Mouse (Mus musculus) urinary bladder, postnatal 4 days (tissue): Measurements from ENCODE around the gene Laptm5.

ENCODE experiments used
- DNase-seq, 2 experiments: peaks; one replicate each; pipeline ENCODE4 v3.0.0; 2021 to 2022; ENCODE audit warnings: low spot score in 2 of 2

Laptm5 gene

DNA sequence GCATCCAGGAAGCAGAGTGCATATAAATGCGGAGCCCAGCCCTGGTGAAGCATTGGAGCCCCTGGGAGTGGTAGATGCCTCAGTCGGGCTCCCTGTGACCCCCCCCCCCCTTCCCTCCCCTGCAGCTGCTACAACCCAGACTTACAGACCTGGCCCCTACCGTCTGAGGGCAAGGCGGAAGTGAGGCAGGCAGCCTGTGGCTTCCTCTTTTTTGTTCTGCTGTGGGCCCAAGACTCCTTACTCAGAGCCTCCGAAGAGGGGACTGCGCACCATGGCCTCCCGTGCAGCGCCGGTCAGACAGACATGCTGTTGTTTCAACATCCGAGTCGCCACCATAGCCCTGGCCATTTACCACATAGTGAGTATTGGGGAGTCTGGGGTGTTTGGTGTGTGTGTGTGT, at the start of gene Laptm5:
Gene Laptm5, plus strand, starts transcription at position 49 of the 400 bp plus-strand sequence.
- DNase-seq, result no peak

DNA sequence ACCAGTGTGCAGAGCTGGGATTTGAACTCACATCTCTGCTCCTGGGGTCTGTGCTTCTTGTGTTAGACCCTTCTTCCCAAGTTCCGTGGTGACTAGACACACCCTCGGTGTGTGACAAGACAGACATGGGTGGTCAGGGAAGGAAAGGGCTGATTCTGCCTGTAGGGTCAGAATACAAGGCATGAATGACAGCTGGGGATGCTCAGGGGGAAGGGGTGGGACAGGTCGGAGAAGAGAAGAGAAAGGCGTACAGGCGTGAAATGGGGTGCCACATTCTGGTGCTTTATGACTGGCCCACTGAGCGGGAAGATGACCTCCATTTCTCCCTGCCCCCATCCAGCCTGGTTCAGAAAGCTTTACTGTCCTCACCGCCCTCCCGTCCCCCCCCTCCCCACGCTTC, 47.5 kb upstream of the Laptm5 start:
- DNase-seq, result no peak

DNA sequence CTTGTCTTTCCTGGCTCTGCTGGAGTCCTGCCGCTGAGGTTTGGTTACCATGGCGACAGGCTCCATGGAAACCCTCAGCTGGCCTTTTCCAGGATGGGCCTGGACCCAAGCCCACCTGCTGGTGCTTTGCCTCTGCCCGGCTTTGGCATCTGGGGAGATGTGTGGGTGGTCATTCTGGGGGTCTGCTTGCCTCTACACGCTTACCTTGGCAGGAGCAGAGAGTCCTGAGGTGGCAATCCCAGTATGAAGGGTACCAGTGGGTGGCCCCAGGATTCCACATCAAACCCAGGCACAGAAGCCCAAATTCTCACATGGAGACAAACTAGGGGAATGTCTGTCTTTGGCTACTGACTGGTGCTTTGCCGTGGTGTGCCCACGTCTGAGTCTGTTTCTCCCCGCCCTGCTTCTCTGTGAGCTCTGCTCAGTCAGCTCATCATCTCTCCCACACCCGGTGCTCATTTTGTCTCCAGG, 47.0 kb upstream of the Laptm5 start:
- no peak for DNase-seq

DNA sequence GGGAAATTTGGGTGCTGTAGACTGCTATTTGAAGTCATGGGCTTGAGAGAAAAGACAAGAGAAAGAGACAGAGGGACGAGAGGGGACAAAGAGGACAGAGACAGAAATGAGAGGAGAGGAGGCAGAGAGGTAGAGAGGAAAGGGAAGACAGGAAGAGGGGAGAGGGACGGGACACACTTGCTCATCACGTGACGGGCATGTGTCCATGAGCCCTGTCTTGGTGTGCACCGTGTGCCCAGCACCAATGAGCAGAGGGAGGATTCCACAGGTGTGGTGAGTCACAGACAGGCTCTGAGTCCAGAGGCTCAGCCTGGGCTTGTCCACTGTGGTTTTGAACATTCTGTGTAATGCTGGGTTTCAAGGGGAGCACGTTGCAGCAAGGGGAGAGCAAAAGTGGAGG, 45.0 kb upstream of the Laptm5 start:
- DNase-seq, result no peak

DNA sequence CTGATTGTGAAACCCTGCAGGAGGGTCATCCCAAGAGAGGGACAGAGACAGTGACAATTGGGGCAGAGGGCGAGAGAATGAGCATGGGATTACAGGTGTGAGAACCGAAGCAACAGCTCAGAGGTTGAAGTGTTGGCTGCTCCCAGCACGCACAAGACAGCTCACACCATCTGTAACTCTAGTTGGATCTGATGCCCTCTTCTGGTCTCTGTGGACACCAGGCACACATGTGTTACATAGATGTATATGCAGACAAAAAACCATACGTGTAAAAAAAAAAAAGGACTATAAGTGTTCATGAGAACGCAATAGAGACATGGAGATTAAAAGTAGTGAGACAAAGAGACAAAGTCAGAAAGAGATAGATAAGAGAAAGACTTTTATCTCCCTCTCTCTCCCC, 44.1 kb upstream of the Laptm5 start:
- DNase-seq, result no peak

DNA sequence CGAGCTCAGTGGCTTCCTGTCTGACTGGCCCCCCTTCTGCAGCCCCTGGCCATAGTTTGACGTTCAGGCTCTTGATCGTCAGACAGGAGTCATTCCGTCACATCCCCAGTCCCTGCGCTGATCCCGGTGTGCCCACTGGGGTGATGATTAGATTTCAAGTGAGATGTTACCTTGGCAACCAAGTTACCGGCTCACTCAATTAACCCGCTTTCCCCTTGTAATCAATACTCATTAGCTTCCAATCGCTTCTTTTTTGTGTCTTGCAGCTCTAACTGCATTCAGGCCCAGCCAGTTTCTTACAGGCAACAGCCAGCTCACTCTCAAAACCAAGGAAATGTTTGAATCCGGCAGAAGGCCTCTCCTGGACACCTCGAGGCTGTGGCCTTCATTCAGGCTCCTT, 40.5 kb upstream of the Laptm5 start:
- no peak for DNase-seq

DNA sequence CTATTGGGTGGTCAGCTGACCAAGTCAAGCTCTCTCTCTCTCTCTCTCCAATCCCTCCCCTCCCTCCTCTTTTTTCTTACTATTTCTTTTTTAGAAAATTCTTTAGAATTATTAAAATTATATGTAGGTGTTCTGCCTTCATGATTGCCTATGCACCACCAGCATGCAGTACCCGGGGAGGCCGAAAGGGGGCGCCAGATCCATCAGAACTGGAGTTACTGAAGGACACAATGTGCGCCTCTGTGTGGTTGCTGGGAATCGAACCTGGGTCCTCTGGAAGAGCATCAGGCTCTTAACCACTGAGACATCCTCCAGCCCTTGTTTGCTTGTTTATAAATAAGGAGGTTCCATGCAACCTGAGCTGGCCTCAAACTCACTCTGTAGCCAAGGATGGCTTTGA, 39.5 kb upstream of the Laptm5 start:
- DNase-seq, result no peak

DNA sequence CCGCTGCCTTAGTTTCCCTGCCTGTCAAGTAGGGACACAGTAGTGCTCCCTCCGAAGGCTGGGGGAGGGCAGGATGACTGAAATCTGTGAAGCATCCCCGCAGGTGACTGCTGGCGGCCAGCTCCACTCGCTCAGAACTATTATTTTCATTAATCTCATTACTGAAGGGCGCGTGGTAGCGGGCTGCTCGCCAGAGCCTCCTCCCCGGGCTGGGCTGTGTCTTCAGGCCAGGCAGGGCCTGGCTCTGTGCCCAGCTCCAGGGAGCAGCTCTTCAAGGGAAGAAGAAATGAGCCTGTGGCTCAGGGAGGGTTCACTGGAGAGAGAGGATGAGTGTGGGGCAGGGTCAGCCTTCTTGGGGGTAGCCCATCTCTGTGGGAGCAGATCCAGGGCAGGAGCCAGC, 38.3 kb upstream of the Laptm5 start:
- peak; percentile 76 to 84 for DNase-seq

DNA sequence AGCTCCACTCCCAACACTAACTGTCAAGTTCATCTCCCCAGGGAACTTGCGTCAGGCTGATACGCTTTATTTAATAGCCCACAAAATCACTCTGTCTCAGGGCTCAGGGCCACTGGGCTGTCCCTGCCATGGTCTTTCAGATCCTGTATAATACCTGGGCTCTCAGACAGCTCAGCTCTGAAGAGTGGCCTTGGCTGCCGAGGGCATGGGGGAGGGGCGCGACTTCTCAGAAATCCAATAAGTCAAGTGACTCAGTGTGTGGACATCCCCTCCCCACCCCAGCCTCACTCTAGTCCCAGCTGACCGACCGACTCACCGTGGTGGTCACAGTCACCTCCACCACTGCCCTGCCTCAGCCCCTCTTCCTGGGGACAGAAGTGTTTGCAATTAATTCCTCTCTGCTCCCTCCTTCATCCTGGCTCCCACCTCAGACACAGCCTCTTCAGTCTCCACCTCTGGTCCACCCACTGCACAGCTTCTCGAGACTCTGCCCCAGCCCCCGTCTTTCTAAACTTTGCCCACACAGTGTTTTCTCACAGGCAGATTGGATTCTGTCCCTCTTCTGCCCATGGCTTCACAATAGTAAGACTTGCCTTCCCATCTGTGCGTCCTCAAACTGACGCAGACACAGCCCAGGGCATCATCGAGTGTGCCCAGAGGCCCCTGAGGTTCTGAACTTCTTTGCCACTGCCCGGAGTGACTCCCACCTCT, 36.8 kb upstream of the Laptm5 start:
- no peak for DNase-seq

DNA sequence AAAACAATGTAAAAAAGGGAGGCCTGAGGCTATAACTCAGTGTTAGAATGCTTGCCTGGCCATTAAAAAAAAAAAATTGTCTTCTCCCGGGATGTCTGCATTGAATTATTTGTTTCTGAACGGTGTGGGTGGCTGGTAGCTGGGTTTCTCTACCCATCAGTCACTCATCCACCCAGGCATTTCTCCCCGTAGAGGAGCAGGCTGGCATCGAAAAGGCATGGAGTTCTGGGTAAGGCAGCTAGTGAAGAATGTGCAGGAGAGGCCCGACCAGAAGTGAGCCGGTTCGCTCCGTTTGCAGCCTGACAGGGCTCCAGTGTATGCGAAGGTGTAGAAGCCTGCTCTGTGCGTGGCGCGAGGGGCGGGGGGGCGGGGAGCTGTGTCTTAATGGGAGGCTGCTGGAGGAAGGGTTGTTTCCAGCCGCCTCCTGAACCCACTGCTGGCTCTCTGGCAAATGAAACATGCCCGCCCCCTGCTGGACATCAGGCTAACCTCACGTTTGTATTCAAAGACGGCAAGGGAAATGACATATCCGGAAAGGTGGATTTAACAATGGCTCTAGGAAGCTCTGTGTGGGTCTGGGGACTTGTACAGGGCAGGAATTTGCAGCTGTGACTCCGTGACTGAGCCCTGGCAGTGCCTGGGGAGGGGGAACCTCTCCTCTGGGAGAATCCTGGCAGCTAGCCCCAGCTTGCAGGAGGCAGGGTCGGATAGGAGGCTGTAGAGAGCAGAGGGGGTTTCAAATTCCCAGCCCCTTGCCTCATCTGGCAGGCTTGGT, 34.5 kb upstream of the Laptm5 start:
- DNase-seq, result peak; percentile 77 to 91

DNA sequence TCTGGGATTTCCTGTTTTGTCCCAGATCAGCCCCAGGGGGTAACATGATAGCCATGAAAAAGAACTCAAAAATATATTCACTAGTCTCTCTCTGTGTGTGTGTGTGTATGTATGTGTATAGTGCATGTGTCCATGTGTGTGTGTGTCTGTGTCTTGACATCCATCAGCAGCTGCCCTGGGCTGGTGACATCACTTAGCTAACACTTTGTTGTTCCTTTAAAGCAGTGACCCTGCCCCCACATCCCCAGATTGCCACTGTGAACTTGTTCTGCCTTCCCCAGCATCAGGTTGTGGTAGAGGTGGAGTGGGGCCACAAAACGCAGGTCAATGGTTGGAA, 33.9 kb upstream of the Laptm5 start:
- no peak for DNase-seq

DNA sequence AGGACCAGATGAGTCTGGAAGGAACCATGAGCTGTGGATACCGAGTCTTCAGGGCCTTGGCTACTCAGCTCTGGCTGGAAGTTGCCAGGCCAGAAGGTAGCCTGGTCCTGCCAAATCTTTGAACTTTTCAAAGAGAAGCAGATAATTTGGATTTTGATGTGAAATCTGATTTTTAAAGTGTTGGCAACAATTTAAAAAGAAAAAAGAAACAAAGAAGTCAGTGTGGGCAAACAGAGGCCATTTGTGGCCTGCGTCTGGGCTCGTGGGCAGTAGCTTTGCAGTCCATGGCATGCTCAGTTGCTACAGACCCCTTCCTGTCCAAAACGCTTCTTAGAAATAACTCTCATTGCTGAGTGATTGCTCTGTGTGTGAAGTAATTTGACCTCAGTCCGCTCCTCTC, 31.6 kb upstream of the Laptm5 start:
- no peak for DNase-seq

DNA sequence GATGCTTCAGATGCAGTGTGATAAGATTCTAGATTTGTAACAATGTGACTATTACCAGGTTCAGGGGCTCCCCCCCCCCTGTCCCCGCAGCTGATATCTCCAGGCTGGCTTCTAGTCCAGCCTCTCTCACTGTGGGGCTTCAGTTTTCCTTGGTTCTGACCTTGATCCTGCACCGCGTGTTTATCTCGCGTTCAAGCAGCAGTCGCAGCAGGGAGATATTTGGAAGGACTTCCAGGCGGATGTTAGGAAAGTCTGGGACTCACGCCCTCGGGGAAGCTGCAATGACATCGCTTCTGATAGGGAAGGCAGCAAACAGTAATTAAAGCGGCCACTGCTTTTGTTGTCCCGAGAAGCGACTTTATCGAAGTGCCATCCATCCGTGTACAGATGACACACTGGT, 30.2 kb upstream of the Laptm5 start:
- no peak for DNase-seq

DNA sequence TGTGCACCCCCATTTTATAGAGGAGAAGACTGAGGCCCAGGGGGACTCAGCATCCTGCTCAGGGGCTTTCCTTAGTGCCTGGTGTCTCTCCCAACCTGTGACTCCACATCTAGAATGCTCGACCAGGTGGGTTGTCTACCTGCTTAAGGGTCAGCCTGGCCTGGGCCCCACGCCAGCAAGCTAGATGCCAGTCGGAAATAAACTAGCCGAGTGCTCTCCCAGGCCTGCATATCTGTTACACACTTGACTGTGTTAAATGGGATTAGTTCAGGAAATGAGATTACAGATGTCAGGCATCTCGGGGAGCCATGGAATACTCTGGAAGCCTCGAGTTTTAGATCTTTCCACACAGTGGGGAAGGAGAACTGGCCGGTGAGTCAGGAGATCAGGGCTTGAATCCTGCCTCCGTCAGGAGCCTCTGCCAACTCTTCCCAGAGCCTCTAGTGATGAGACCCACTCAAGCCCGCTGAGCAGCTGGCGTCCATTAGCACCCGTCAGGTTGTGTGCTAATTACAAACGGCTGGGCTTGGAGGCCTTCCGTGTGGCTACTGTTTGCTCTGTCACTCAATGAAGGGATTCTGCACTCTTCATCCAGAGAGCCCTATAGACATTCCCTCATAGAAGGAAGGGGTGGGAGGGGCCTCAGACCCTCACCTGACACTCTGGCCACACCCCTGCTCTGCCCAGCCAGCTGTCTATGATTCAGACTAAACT, 28.9 kb upstream of the Laptm5 start:
- DNase-seq, result no peak

DNA sequence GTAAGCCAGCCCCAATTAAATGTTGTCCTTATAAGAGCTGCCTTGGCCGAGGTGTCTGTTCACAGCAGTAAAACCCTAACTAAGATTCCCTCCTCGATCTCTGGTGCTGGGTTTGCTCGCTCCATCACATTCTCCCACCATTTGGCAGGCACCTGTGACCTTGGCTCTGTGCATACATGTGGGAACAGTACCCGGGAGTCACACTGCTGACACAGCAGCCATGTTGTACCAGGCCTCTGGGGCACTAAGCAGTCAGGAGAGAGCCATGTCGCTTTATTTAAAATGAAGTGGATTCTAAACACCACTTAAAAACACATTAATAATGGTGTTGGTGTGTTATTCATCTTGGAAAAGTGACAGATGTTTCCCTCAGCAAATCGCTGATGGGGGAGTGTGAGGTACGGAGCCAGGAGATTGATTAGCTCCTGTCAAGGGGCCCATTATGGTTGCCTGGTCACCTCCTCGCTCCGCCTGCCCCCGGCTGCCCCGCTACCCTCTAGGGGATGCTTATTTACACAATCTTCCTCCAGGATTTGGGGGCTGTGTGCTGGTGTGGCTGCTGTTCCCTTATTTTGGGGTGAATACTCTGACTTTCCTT, 25.7 kb upstream of the Laptm5 start:
- no peak for DNase-seq

DNA sequence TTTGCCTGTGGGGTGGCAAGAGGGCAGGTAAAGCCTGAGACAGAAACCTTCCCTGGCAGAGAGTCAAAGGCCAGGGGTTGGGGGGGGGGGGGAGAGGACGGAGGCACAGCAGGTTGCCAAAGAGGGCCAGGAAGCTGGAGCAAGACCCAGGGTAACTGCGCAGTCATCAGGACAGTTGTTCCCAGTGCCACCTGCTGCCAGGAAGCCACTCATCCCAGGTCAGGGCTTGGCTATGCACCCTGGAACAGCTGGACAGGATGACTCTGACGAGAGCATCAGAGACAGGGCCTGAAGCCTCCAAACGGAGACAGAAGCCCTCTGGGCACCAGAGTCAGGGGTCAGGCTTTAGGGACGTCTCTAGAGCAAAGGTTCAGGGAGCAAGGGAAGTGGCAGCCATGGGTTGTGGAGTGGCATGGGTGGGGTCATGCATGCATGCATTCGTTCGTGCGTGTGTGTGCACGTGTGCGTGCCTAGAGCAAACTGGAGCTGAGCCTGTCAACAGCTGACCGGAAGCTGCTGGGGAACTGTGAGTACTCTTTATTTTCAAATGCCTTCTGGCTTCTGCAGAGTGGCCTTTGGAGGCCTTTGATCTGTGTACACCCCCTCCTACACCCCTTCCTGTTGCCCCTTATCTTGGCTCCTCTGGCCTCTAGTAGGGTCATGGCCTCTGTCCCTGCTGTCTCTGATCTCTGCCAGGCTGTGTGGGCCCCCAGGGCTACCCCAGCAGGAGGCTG, 23.0 kb upstream of the Laptm5 start:
- no peak for DNase-seq

DNA sequence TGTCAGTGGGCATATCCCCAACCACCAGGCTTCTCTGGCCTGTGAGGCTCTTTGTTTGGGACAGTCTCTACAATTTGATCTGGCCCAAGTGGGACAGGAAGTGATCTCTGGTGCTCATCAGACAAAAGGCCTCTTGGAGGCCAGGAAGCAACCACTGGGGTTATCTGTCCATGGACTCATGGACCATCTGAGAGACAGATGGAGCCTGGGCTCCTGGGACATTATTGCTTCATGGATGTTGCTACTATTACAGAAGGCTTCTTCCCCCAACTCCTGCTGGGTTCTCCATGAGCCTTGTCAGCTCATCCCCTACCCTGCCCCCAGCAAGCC, 22.4 kb upstream of the Laptm5 start:
- no peak for DNase-seq

DNA sequence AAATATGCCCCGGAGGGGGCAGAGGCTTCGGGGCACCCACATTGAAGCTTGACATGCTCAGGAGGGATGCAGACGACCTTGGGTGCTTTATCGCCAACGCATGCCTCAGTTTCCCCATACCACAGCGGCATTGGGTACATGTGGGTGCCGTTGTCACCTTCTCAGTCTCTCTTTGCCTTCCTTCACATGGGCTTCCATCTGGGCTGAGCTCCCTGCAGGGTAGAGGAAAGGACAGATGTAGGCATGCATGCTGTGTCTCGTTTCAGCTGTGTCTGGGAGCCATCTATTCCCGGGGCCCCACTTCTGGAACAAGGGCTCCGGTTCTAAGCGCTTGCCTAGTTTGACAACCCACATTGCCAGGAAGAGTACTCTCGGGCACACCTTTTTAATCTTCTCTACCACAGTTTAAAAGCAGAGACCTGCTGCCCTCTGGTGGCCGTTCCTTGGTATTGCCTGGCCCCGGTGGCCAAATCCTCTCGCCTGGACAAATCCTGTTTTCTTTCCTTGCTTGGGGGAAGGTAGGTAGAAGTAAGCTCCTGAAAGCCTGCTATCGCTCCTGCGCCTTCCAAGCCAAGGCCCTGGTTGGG, 20.8 kb upstream of the Laptm5 start:
- DNase-seq, result peak; percentile 50 to 72

DNA sequence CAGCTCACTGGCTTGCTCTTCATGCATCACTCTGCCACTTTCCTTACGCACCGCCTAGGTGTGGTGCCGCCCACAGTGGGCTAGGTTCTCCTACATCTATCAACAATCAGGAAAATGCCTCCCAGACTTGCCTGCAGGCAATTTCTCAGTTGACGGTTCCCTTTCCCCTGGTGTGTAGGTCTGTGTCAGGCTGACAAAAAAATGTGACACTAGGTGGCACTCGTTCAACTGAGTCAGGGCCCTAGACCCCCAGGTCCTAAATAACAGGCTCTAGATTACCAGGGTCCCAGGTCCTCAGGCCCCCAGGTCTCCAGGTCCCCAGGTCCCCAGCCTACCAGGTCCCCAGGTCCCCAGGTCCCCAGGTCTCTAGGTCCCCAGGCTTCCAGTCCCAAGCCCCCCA, 19.2 kb upstream of the Laptm5 start:
- no peak for DNase-seq

DNA sequence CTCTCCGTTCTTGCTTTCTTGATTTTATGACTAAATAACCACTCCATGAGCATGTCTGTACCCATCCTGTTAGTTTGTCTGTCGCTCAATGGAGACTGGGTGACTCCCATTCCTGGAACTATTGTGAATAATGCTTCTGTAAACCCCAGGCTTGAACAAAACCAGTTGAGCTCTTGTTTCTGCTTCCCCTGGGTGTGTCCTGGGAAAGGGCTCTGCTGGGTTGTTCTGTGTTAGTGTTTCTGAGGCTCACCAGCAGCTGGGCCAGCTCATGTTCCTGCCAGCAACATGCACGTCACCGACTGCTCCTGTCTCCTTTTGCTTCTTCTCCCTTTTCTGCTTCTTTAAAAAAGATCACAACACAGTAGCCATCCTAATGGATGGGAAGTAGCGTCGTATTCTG, 17.2 kb upstream of the Laptm5 start:
- no peak for DNase-seq

DNA sequence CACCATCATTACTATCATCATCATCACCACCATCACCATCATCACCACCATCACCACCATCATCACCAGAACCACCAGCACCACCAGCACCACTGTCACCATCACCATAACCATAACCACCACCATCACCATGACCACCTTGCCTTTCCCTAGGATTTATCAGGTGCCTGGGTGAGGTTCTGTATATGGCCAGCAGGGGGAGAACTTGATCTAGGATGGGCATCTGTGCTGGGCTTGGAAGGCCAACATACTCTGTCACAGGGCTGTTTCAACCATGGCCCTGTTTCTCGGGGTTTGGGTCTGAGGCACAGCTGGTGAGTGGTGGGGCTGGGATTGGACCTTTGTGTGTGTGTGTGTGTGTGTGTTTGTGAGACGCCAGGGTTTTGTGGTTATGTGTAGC, 16.6 kb upstream of the Laptm5 start:
- peak in 1 of 2 experiments; percentile 70 for DNase-seq

DNA sequence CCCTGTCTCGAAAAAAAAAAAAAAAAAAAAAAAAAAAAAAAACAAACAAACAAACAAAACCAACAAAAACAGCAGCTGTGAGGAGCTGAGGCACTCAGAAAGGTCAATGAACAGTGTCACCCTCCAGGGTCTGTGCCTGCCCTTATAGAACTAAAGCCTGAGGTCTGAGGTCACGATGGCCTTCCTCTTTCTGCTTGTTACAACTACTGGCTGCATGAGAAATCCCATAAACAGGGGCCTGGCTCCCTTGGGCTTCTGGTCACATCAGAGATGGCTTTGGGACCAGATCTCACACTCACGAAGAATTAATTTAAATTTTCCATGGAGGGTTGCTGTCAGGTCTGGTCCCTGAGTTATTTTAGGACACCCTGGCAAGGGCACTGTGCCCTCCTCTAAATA, 13.5 kb upstream of the Laptm5 start:
- no peak for DNase-seq
